Mouse (Mus musculus) myocyte (in vitro differentiated cells): ENCODE data around the gene Thada.

Source experiments
- MYOG ChIP-seq, 3 experiments: IDR thresholded peaks; one replicate each; pipeline ENCODE4 v1.6.1; 2011; ENCODE audit warnings: control low read depth in 2 of 3, low read depth in 2 of 3, mild to moderate bottlenecking in 2 of 3; ENCODE audit not compliant: insufficient read length in 2 of 3, control insufficient read depth in 1 of 3, insufficient read depth in 1 of 3
- POLR2A ChIP-seq: IDR thresholded peaks from one replicate; pipeline ENCODE4 v1.6.1; 2011; ENCODE audit warnings: low read depth, mild to moderate bottlenecking, control low read depth, moderate library complexity; ENCODE audit not compliant: insufficient read length
- USF1 ChIP-seq: IDR thresholded peaks from one replicate; pipeline ENCODE4 v1.6.1; 2011; ENCODE audit warnings: low read depth, mild to moderate bottlenecking, control low read depth, moderate library complexity

DNA sequence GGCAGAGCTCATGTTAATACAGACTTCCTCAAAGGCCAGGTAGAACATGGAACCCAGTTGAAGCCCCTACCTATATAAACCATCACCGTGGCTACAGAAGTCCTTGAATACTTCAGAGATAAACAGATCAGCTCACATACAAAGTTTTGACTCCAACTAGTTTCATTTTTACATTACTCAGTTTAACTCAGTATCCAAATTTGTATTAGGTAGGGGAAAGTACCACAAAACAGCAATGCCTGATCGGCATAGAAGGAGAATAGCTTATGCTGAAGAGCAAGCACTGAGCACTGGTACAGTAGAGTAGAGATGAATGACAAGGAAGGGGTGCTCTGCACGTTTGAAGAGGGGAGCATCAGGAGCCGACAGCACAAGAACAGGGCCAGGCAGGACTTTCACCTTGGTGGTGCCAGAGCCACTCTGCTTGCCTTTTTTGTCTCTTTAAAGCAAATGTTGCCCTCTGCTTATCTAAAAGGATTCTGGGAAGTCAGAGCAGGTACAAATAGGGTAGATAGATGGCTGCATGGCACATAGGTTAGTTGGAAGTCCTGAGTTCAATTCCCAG is 136.0 kb downstream of the Thada start:
- TF ChIP-seq MYOG (IDR thresholded peaks at IDR 0.05; ENCODE audit: control insufficient read depth in 1 of 3, insufficient read depth in 1 of 3, insufficient read length in 2 of 3, low read depth in 2 of 3) (no peak), USF1 (no peak), POLR2A (no peak)
